Mouse (Mus musculus) T-helper 2 cell (primary cell): Measurements from ENCODE around the gene Panx1.

Experiments
- in situ Hi-C: fragments of 300-600 bp; cut with MboI, MseI; formaldehyde crosslinking; loops from one replicate; pipeline ENCODE4 v1.15.1; 2025; ENCODE audit warnings: high pct_unique_total_duplicates

Gene Panx1

GRCm38 (mm10) chr9:15027725-15028124, 17.6 kb downstream of the Panx1 start:
- in situ Hi-C loops: no loop called here

GRCm38 (mm10) chr9:15023049-15023448, 22.2 kb downstream of the Panx1 start:
- in situ Hi-C loops: loop anchor here (25.0 kb wide), 1 partner anchor 1186 kb away; the partner anchor contains the start of genes Cep57 and Fam76b

GRCm38 (mm10) chr9:15021156-15021555, 24.1 kb downstream of the Panx1 start:
- in situ Hi-C loops: loop anchor here (25.0 kb wide), 1 partner anchor 1184 kb away; the partner anchor contains the start of genes Cep57 and Fam76b

- in situ Hi-C loops: loop anchor here (25.0 kb wide), 1 partner anchor 1183 kb away; the partner anchor contains the start of genes Cep57 and Fam76b
Observed at GRCm38 (mm10) chr9:15020561-15021080, 24.7 kb downstream of the Panx1 start.

GRCm38 (mm10) chr9:15018756-15019131, 26.5 kb downstream of the Panx1 start:
- in situ Hi-C loops: loop anchor here (5.0 to 25.0 kb wide), 3 partner anchors 171 to 1181 kb away; partner anchors contain the start of genes Ankrd49, Cep57, Fam76b and Mre11a

GRCm38 (mm10) chr9:15017791-15018755, 27.2 kb downstream of the Panx1 start:
- in situ Hi-C loops: loop anchor here (5.0 to 25.0 kb wide), 3 partner anchors 171 to 1181 kb away; partner anchors contain the start of genes Ankrd49, Cep57, Fam76b and Mre11a

GRCm38 (mm10) chr9:15015223-15015956, 29.9 kb downstream of the Panx1 start:
- in situ Hi-C loops: loop anchor here (5.0 to 25.0 kb wide), 3 partner anchors 168 to 1178 kb away; partner anchors contain the start of genes Ankrd49, Cep57, Fam76b and Mre11a

- in situ Hi-C loops: loop anchor here (25.0 kb wide), 1 partner anchor 1170 kb away; the partner anchor contains the start of genes Cep57 and Fam76b
Observed at GRCm38 (mm10) chr9:15007566-15007965, 37.7 kb downstream of the Panx1 start.

- in situ Hi-C loops: loop anchor here (25.0 kb wide), 1 partner anchor 1167 kb away; the partner anchor contains the start of genes Cep57 and Fam76b
Observed at GRCm38 (mm10) chr9:15004298-15004685, 41.0 kb downstream of the Panx1 start.

GRCm38 (mm10) chr9:15003676-15004297, 41.5 kb downstream of the Panx1 start:
- in situ Hi-C loops: loop anchor here (25.0 kb wide), 1 partner anchor 1166 kb away; the partner anchor contains the start of genes Cep57 and Fam76b

GRCm38 (mm10) chr9:15002995-15003613, 42.2 kb downstream of the Panx1 start:
- in situ Hi-C loops: loop anchor here (25.0 kb wide), 1 partner anchor 1166 kb away; the partner anchor contains the start of genes Cep57 and Fam76b

GRCm38 (mm10) chr9:14998790-14999189, 46.5 kb downstream of the Panx1 start:
- in situ Hi-C loops: loop anchor here (5.0 kb wide), 1 partner anchor 76 kb away; no protein-coding TSS in a partner anchor

GRCm38 (mm10) chr9:14997271-14998055, 47.8 kb downstream of the Panx1 start:
- in situ Hi-C loops: loop anchor here (5.0 kb wide), 1 partner anchor 75 kb away; no protein-coding TSS in a partner anchor

GRCm38 (mm10) chr9:14995525-14995924, 49.8 kb downstream of the Panx1 start:
- in situ Hi-C loops: loop anchor here (5.0 kb wide), 1 partner anchor 73 kb away; no protein-coding TSS in a partner anchor

GRCm38 (mm10) chr9:14988606-14989293, 56.5 kb downstream of the Panx1 start:
- in situ Hi-C loops: no loop called here

- in situ Hi-C loops: no loop called here
Observed at GRCm38 (mm10) chr9:14983141-14983540, 62.1 kb downstream of the Panx1 start.

- in situ Hi-C loops: no loop called here
Observed at GRCm38 (mm10) chr9:14982683-14983082, 62.6 kb downstream of the Panx1 start.

GRCm38 (mm10) chr9:14981539-14982155, 63.6 kb downstream of the Panx1 start:
- in situ Hi-C loops: no loop called here
